8 mouse cellular contexts compared by ENCODE assay signal in the genomic region with DNA sequence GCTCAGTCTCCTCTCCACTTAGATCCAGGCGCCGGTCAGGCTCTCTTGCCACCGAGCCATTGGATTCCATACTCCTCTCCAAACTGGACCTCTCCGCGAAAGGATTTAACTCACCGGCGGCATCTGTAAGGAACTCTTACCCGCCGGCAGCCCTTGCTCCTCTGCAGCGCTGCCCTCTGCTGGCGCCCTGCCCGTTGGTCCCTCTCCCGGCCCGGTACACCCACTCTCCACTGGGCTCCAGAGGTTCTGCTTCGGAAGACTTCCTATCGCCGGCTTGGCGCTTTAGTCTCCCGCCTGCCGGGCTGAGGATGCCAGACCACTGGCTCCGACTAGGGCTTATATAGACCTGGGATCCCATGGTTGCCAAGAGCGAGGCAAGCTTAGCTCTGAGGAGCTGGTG. TPM values are rescaled to one million over a fixed set of nuclear protein-coding genes. Genes with fewer than 3 reads are reported as not detected.
A peak's percentile ranks its signal among the peaks of the same experiment; 100 is the strongest.
DNase-seq lines count a peak whose midpoint lies in the region; ATAC-seq and TF ChIP-seq lines count a peak whose summit lies in the region.

No protein-coding gene starts in this region.

- no peak for TF ChIP-seq POLR2A in kidney, adult 2 months (IDR thresholded peaks at IDR 0.05; ENCODE audit: low read depth, low read length)

- no peak for TF ChIP-seq CTCF in kidney, adult 2 months (conservative IDR thresholded peaks at IDR 0.05; ENCODE audit: insufficient read depth, insufficient read length, low read depth, low read length)

- DNase-seq in heart, adult 18-20 months = peak; percentile 19 to 33
- DNase-seq in heart, postnatal 25 days (ENCODE audit: low spot score) = no peak
- peak; percentile 25 for DNase-seq in NIH3T3 (ENCODE audit: low read depth)
- peak; percentile 66 for DNase-seq in forebrain, embryonic 10.5 days (ENCODE audit: extremely low spot score, low spot score)
- DNase-seq in kidney, adult 2 months = peak; percentile 52
- peak; percentile 97 for DNase-seq in midbrain, embryonic 11.5 days (ENCODE audit: low spot score, missing footprints)
- no peak for DNase-seq in left cerebral cortex, postnatal 36 days (ENCODE audit: low spot score in 2 of 2)

- WGBS in forebrain, embryonic 10.5 days = under 1% methylated on average over 22 of the region's 22 CpGs
- 2% methylated on average over 22 of the region's 22 CpGs for WGBS in kidney, adult 2 months
- 0% methylated on average over 22 of the region's 22 CpGs for WGBS in midbrain, embryonic 11.5 days

- H3K4me2 ChIP-seq in midbrain, embryonic 11.5 days = peak overlapping the region; percentile 64

- peaks cover 85% of the 10 kb centered on the region for H3K4me1 ChIP-seq in forebrain, embryonic 10.5 days
- 0 out of 2 replicates have a peak, but pooled peaks cover 3% of the 10 kb centered on the region for H3K4me1 ChIP-seq in kidney, adult 2 months (ENCODE audit: control insufficient read depth, insufficient read depth, low read length)
- peaks cover 50% of the 10 kb centered on the region for H3K4me1 ChIP-seq in midbrain, embryonic 11.5 days (ENCODE audit: control insufficient read depth, insufficient read depth, low read length)

- H3K36me3 ChIP-seq in forebrain, embryonic 10.5 days (replicated peaks) = no peaks in the 10 kb centered on the region
- no peaks in the 10 kb centered on the region for H3K36me3 ChIP-seq in kidney, adult 2 months (ENCODE audit: control insufficient read depth, insufficient read depth, low read length)
- H3K36me3 ChIP-seq in midbrain, embryonic 11.5 days (ENCODE audit: control insufficient read depth, insufficient read depth, low read length) = no peaks in the 10 kb centered on the region

- no peaks in the 10 kb centered on the region for H3K9me3 ChIP-seq in forebrain, embryonic 10.5 days
- no peaks in the 10 kb centered on the region for H3K9me3 ChIP-seq in midbrain, embryonic 11.5 days (ENCODE audit: control insufficient read depth, low read length)

- peak overlapping the region; percentile 46 for H3K9ac ChIP-seq in midbrain, embryonic 11.5 days (ENCODE audit: low read length)

- peaks cover 100% of the 10 kb centered on the region for H3K27me3 ChIP-seq in forebrain, embryonic 10.5 days (ENCODE audit: poor library complexity, severe bottlenecking)
- peaks cover 15% of the 10 kb centered on the region for H3K27me3 ChIP-seq in kidney, adult 2 months (replicated peaks; ENCODE audit: control insufficient read depth, insufficient read depth, low read length)
- peaks cover 98% of the 10 kb centered on the region for H3K27me3 ChIP-seq in midbrain, embryonic 11.5 days (ENCODE audit: control insufficient read depth, insufficient read depth, low read length)

- H3K4me3 ChIP-seq in forebrain, embryonic 10.5 days = peak overlapping the region; percentile 52
- no peak overlapping the region for H3K4me3 ChIP-seq in kidney, adult 2 months (ENCODE audit: insufficient read depth, low read depth, low read length)
- H3K4me3 ChIP-seq in midbrain, embryonic 11.5 days (ENCODE audit: low read depth, low read length) = peak overlapping the region; percentile 35

- no peak for ATAC-seq in midbrain, embryonic 11.5 days (ENCODE audit: low FRiP score)
- no peak for ATAC-seq in erythroid progenitor cell, adult 5-6 weeks (replicated peaks; ENCODE audit: low FRiP score, poor library complexity, severe bottlenecking)

- intact Hi-C loops in heart, postnatal 25 days (cut with DNase I) = no loop called here
- intact Hi-C loops in left cerebral cortex, postnatal 36 days (cut with DNase I) = no loop called here

- H3K27ac ChIP-seq in forebrain, embryonic 10.5 days = peak overlapping the region; percentile 85
- no peak overlapping the region for H3K27ac ChIP-seq in kidney, adult 2 months (ENCODE audit: insufficient read depth, low read depth, low read length)
- no peak overlapping the region for H3K27ac ChIP-seq in midbrain, embryonic 11.5 days (ENCODE audit: low read depth, low read length)

RNA-seq across cellular contexts. Expression of gene Prdm12, which starts 2.0 kb away (rescaled TPM):
- not detected for total RNA-seq in heart, adult 18-20 months (2021)
- not detected for total RNA-seq in heart, postnatal 25 days (2021)
- polyA plus RNA-seq in forebrain, embryonic 10.5 days (2016; fragmentation: Nextera tagmentation; extraction: Ambion mirVana) = 0.51 and 0.77 TPM in 2 replicates
- not detected in 2 replicates for polyA plus RNA-seq in kidney, adult 2 months (2012; rRNA removed)
- polyA plus RNA-seq in midbrain, embryonic 11.5 days (2014; fragmentation: Nextera tagmentation; extraction: Ambion mirVana) = 11.3 and 11.7 TPM in 2 replicates
- not detected in 2 replicates for total RNA-seq in erythroid progenitor cell, adult 5-6 weeks (2015; ENCODE audit: low replicate concordance)
- not detected in 2 replicates for total RNA-seq in erythroid progenitor cell, adult 5-6 weeks (2017; ENCODE audit: low replicate concordance)
- under 1 TPM; 0.16 to 0.44 TPM for total RNA-seq in left cerebral cortex, postnatal 36 days (2021)

RNA-seq across cellular contexts. Expression of gene Exosc2, which starts 32.7 kb away (rescaled TPM):
- total RNA-seq in heart, adult 18-20 months (2021) = 10 to 100 TPM in 1 of 2 experiments, 1 to 10 TPM in 1; 8.2 to 10.1 TPM
- 1 to 10 TPM; 8.3 to 9.6 TPM for total RNA-seq in heart, postnatal 25 days (2021)
- polyA plus RNA-seq in forebrain, embryonic 10.5 days (2016; fragmentation: Nextera tagmentation; extraction: Ambion mirVana) = 104 and 110 TPM in 2 replicates
- 9.8 and 11.4 TPM in 2 replicates for polyA plus RNA-seq in kidney, adult 2 months (2012; rRNA removed)
- polyA plus RNA-seq in midbrain, embryonic 11.5 days (2014; fragmentation: Nextera tagmentation; extraction: Ambion mirVana) = 70.1 and 70.2 TPM in 2 replicates
- 13.4 and 15.9 TPM in 2 replicates for total RNA-seq in erythroid progenitor cell, adult 5-6 weeks (2015; ENCODE audit: low replicate concordance)
- 12.6 and 25.5 TPM in 2 replicates for total RNA-seq in erythroid progenitor cell, adult 5-6 weeks (2017; ENCODE audit: low replicate concordance)
- 10 to 100 TPM; 19.8 to 23.9 TPM for total RNA-seq in left cerebral cortex, postnatal 36 days (2021)

RNA-seq across cellular contexts. Expression of gene Abl1, which starts 50.4 kb away (rescaled TPM):
- total RNA-seq in heart, adult 18-20 months (2021) = 10 to 100 TPM; 25.5 to 26.5 TPM
- 10 to 100 TPM; 29.8 to 35.0 TPM for total RNA-seq in heart, postnatal 25 days (2021)
- 51.0 and 51.9 TPM in 2 replicates for polyA plus RNA-seq in forebrain, embryonic 10.5 days (2016; fragmentation: Nextera tagmentation; extraction: Ambion mirVana)
- 30.5 and 38.6 TPM in 2 replicates for polyA plus RNA-seq in kidney, adult 2 months (2012; rRNA removed)
- polyA plus RNA-seq in midbrain, embryonic 11.5 days (2014; fragmentation: Nextera tagmentation; extraction: Ambion mirVana) = 28.4 and 33.0 TPM in 2 replicates
- 10.1 and 26.8 TPM in 2 replicates for total RNA-seq in erythroid progenitor cell, adult 5-6 weeks (2015; ENCODE audit: low replicate concordance)
- total RNA-seq in erythroid progenitor cell, adult 5-6 weeks (2017; ENCODE audit: low replicate concordance) = 24.1 and 26.5 TPM in 2 replicates
- 10 to 100 TPM; 37.8 to 52.2 TPM for total RNA-seq in left cerebral cortex, postnatal 36 days (2021)

Comparison
In these comparisons a context has a peak if more than half of its experiments do, and no peak if none do; other contexts are left out.
1. DNase-seq: peak in heart, adult 18-20 months (2 of 2), NIH3T3 (single experiment), forebrain, embryonic 10.5 days (single experiment), kidney, adult 2 months (single experiment) and midbrain, embryonic 11.5 days (single experiment); none in heart, postnatal 25 days (single experiment) and left cerebral cortex, postnatal 36 days (0 of 2).